Mouse (Mus musculus): ENCODE measurements at regions not wholly inside any gene's neighbourhood (a gene's known extent, or its start where the extent isn't known, plus 50 kb on each side); places are given as distances from the start of the nearest gene placed in this dataset.

GRCm38 (mm10) chr3:118072363-118072762, 203.6 kb upstream of the Snx7 start:
- H3K9ac ChIP-seq (ENCODE audit: low read depth, low read length): no peak overlapping the region
- 91% methylated on average over 3 of the region's 3 CpGs for WGBS
- no peaks in the 10 kb centered on the region for H3K9me3 ChIP-seq (ENCODE audit: control insufficient read depth, low read length)
- no peak for ATAC-seq (ENCODE audit: low FRiP score, low TSS enrichment)
- H3K36me3 ChIP-seq (ENCODE audit: control insufficient read depth, insufficient read depth, low read length): no peaks in the 10 kb centered on the region
- no peaks in the 10 kb centered on the region for H3K27me3 ChIP-seq (ENCODE audit: control insufficient read depth, insufficient read depth, low read length)
- H3K4me2 ChIP-seq (replicated peaks; ENCODE audit: low read depth, low read length): no peak overlapping the region
- H3K27ac ChIP-seq (ENCODE audit: low read depth, low read length): no peak overlapping the region
- H3K4me1 ChIP-seq (ENCODE audit: control insufficient read depth, insufficient read depth, low read length): no peaks in the 10 kb centered on the region
- no peak overlapping the region for H3K4me3 ChIP-seq (ENCODE audit: low read length)

DNA sequence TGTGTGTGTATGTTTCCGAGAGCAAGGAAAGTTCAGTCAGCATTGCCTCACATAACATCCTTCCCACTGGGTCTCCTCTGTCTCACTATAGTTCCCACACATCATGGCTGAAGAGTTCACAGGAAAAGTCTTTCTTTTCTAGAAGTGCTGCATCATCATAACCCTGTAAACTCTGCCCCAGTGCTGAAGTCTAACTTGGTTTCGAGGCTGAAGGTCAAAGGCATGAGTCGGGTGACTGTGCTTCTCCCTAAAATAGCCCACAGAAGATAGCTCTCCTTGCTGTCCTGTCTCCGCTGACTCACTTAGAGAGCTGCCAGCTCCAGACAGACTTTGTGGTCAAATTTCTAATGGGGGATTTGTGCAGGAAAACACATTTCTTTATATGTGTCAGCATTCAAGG, 201.4 kb upstream of the Snx7 start:
- WGBS: 73% methylated on average over 4 of the region's 4 CpGs
- no peak overlapping the region for H3K9ac ChIP-seq (ENCODE audit: low read depth, low read length)
- H3K27ac ChIP-seq (ENCODE audit: low read depth, low read length): no peak overlapping the region
- no peaks in the 10 kb centered on the region for H3K27me3 ChIP-seq (ENCODE audit: control insufficient read depth, insufficient read depth, low read length)
- no peaks in the 10 kb centered on the region for H3K9me3 ChIP-seq (ENCODE audit: control insufficient read depth, low read length)
- no peak overlapping the region for H3K4me3 ChIP-seq (ENCODE audit: low read length)
- H3K4me2 ChIP-seq (replicated peaks; ENCODE audit: low read depth, low read length): no peak overlapping the region
- H3K4me1 ChIP-seq (ENCODE audit: control insufficient read depth, insufficient read depth, low read length): no peaks in the 10 kb centered on the region
- no peak for ATAC-seq (ENCODE audit: low FRiP score, low TSS enrichment)
- no peaks in the 10 kb centered on the region for H3K36me3 ChIP-seq (ENCODE audit: control insufficient read depth, insufficient read depth, low read length)

DNA sequence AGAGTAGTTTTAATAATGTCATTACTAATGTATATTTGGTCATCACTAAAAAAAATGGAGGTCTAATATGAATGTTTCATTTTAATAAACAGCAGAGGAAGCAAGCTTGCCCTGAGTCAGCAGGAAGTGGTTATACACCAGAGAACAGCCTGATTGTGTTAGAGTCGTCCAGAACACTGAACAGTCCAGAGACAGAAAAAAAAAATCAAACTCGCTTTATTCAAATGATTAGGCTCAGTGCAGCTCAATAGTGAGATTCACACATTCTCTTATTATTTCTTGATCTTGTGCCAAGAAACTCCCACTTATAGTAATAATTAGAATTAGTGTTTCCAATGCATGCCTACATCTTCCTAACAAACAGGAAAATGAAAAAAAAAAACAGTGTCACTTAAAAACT, 194.9 kb upstream of the Snx7 start:
- Histone ChIP-seq H3K27me3 (ENCODE audit: control insufficient read depth, insufficient read depth, low read length) (no peaks in the 10 kb centered on the region), H3K9ac (ENCODE audit: low read depth, low read length) (no peak overlapping the region), H3K36me3 (ENCODE audit: control insufficient read depth, insufficient read depth, low read length) (no peaks in the 10 kb centered on the region), H3K27ac (ENCODE audit: low read depth, low read length) (no peak overlapping the region), H3K4me2 (replicated peaks; ENCODE audit: low read depth, low read length) (no peak overlapping the region), H3K4me1 (ENCODE audit: control insufficient read depth, insufficient read depth, low read length) (no peaks in the 10 kb centered on the region), H3K4me3 (ENCODE audit: low read length) (no peak overlapping the region), H3K9me3 (ENCODE audit: control insufficient read depth, low read length) (no peaks in the 10 kb centered on the region)
- 44% methylated on average over 2 of the region's 2 CpGs for WGBS
- ATAC-seq (ENCODE audit: low FRiP score, low TSS enrichment): no peak

- H3K9ac ChIP-seq (ENCODE audit: low read depth, low read length): no peak overlapping the region
- no peak for ATAC-seq (ENCODE audit: low FRiP score, low TSS enrichment)
- 97% methylated on average over 1 of the region's 1 CpGs for WGBS
Observed at GRCm38 (mm10) chr3:118062569-118062968, 193.8 kb upstream of the Snx7 start.

GRCm38 (mm10) chr3:118047016-118047415, 178.3 kb upstream of the Snx7 start:
- Histone ChIP-seq H3K9me3 (ENCODE audit: control insufficient read depth, low read length) (no peaks in the 10 kb centered on the region), H3K4me1 (ENCODE audit: control insufficient read depth, insufficient read depth, low read length) (no peaks in the 10 kb centered on the region), H3K4me3 (ENCODE audit: low read length) (no peak overlapping the region), H3K4me2 (replicated peaks; ENCODE audit: low read depth, low read length) (no peak overlapping the region), H3K9ac (ENCODE audit: low read depth, low read length) (no peak overlapping the region), H3K27ac (ENCODE audit: low read depth, low read length) (no peak overlapping the region), H3K27me3 (ENCODE audit: control insufficient read depth, insufficient read depth, low read length) (no peaks in the 10 kb centered on the region), H3K36me3 (ENCODE audit: control insufficient read depth, insufficient read depth, low read length) (no peaks in the 10 kb centered on the region)
- no peak for ATAC-seq (ENCODE audit: low FRiP score, low TSS enrichment)
- 56% methylated on average over 11 of the region's 11 CpGs for WGBS

More at GRCm38 (mm10) chr3:118062569-118062968, 193.8 kb upstream of the Snx7 start:
- H3K4me2 ChIP-seq (replicated peaks; ENCODE audit: low read depth, low read length): no peak overlapping the region
- no peaks in the 10 kb centered on the region for H3K36me3 ChIP-seq (ENCODE audit: control insufficient read depth, insufficient read depth, low read length)
- no peak overlapping the region for H3K27ac ChIP-seq (ENCODE audit: low read depth, low read length)
- no peaks in the 10 kb centered on the region for H3K27me3 ChIP-seq (ENCODE audit: control insufficient read depth, insufficient read depth, low read length)
- H3K9me3 ChIP-seq (ENCODE audit: control insufficient read depth, low read length): no peaks in the 10 kb centered on the region
- H3K4me1 ChIP-seq (ENCODE audit: control insufficient read depth, insufficient read depth, low read length): no peaks in the 10 kb centered on the region
- no peak overlapping the region for H3K4me3 ChIP-seq (ENCODE audit: low read length)

GRCm38 (mm10) chr3:118046536-118046935, 177.8 kb upstream of the Snx7 start:
- H3K4me3 ChIP-seq (ENCODE audit: low read length): no peak overlapping the region
- no peaks in the 10 kb centered on the region for H3K4me1 ChIP-seq (ENCODE audit: control insufficient read depth, insufficient read depth, low read length)
- H3K27ac ChIP-seq (ENCODE audit: low read depth, low read length): no peak overlapping the region
- ATAC-seq (ENCODE audit: low FRiP score, low TSS enrichment): no peak
- no peaks in the 10 kb centered on the region for H3K27me3 ChIP-seq (ENCODE audit: control insufficient read depth, insufficient read depth, low read length)
- no peak overlapping the region for H3K4me2 ChIP-seq (replicated peaks; ENCODE audit: low read depth, low read length)
- no peaks in the 10 kb centered on the region for H3K9me3 ChIP-seq (ENCODE audit: control insufficient read depth, low read length)
- no peak overlapping the region for H3K9ac ChIP-seq (ENCODE audit: low read depth, low read length)
- WGBS: 35% methylated on average over 11 of the region's 11 CpGs
- H3K36me3 ChIP-seq (ENCODE audit: control insufficient read depth, insufficient read depth, low read length): no peaks in the 10 kb centered on the region

DNA sequence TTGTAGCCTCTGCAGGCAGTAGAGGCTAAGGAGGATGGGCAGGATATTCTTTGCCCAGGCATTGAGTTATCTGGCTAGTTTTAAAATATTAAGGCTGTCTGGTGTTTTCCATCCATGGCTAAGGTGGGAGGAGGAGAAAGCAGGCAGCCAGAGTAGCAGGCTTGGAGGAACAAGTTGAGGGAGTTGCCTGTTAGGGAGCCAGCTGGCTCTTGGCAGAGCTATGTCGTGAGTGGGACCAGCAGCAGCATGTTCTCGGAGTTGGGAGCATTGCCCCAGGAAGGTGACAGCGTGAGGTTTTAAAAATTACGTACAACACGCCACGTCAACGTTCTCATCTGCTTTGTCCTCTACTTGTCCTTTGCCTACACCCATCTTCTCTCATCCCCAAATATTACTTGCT, 167.8 kb upstream of the Snx7 start:
- no peak overlapping the region for H3K9ac ChIP-seq (ENCODE audit: low read depth, low read length)
- 83% methylated on average over 7 of the region's 7 CpGs for WGBS
- H3K4me2 ChIP-seq (replicated peaks; ENCODE audit: low read depth, low read length): no peak overlapping the region
- no peaks in the 10 kb centered on the region for H3K27me3 ChIP-seq (ENCODE audit: control insufficient read depth, insufficient read depth, low read length)
- H3K9me3 ChIP-seq (ENCODE audit: control insufficient read depth, low read length): no peaks in the 10 kb centered on the region
- no peak for ATAC-seq (ENCODE audit: low FRiP score, low TSS enrichment)
- H3K4me3 ChIP-seq (ENCODE audit: low read length): no peak overlapping the region
- H3K36me3 ChIP-seq (ENCODE audit: control insufficient read depth, insufficient read depth, low read length): no peaks in the 10 kb centered on the region
- H3K4me1 ChIP-seq (ENCODE audit: control insufficient read depth, insufficient read depth, low read length): no peaks in the 10 kb centered on the region
- no peak overlapping the region for H3K27ac ChIP-seq (ENCODE audit: low read depth, low read length)

DNA sequence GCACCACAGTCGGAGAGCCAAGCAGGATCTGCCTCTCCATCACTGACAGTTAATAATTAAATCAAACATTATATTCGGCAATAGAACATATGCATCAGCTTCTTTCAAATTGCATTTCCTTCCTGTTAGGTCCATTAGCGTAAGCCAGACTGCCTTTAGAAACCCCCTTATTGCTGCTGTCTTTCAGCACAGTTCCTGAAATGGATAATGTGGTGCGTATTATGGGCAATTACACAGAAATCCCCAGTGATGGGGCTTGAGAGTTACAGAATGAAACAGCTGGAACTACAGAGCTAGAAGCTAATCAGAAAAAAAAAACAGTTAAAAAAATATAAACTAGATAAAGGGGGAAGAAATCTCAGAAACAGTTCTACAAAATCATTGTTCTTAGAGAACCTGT, 126.7 kb upstream of the Snx7 start:
- H3K27ac ChIP-seq (ENCODE audit: low read depth, low read length): no peak overlapping the region
- H3K4me2 ChIP-seq (replicated peaks; ENCODE audit: low read depth, low read length): no peak overlapping the region
- 61% methylated on average over 4 of the region's 4 CpGs for WGBS
- H3K9me3 ChIP-seq (ENCODE audit: control insufficient read depth, low read length): no peaks in the 10 kb centered on the region
- H3K9ac ChIP-seq (ENCODE audit: low read depth, low read length): no peak overlapping the region
- no peak overlapping the region for H3K4me3 ChIP-seq (ENCODE audit: low read length)
- H3K4me1 ChIP-seq (ENCODE audit: control insufficient read depth, insufficient read depth, low read length): no peaks in the 10 kb centered on the region
- no peaks in the 10 kb centered on the region for H3K36me3 ChIP-seq (ENCODE audit: control insufficient read depth, insufficient read depth, low read length)
- H3K27me3 ChIP-seq (ENCODE audit: control insufficient read depth, insufficient read depth, low read length): no peaks in the 10 kb centered on the region
- no peak for ATAC-seq (ENCODE audit: low FRiP score, low TSS enrichment)

DNA sequence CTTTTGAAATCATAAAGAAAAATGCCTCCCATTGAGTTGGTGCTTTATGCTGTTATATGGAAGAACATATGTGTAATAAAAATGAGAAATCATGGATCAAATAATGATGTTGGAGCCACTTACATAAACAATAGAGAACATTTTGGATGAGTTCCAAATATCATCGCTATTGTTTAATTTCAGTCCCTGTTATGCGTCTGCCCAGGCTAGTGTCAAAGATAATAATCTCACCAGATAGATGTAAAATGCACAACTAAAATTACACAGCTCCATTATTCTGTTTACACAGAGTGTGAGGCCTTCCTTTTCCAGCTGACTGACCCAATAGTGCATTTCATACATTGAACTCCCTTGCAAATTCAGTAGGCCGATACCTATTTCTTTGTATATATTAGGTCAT, 125.4 kb upstream of the Snx7 start:
- H3K27ac ChIP-seq (ENCODE audit: low read depth, low read length): no peak overlapping the region
- 71% methylated on average over 3 of the region's 3 CpGs for WGBS
- no peak overlapping the region for H3K9ac ChIP-seq (ENCODE audit: low read depth, low read length)
- no peak for ATAC-seq (ENCODE audit: low FRiP score, low TSS enrichment)
- no peaks in the 10 kb centered on the region for H3K4me1 ChIP-seq (ENCODE audit: control insufficient read depth, insufficient read depth, low read length)
- no peak overlapping the region for H3K4me3 ChIP-seq (ENCODE audit: low read length)
- H3K4me2 ChIP-seq (replicated peaks; ENCODE audit: low read depth, low read length): no peak overlapping the region
- no peaks in the 10 kb centered on the region for H3K9me3 ChIP-seq (ENCODE audit: control insufficient read depth, low read length)
- H3K36me3 ChIP-seq (ENCODE audit: control insufficient read depth, insufficient read depth, low read length): no peaks in the 10 kb centered on the region
- no peaks in the 10 kb centered on the region for H3K27me3 ChIP-seq (ENCODE audit: control insufficient read depth, insufficient read depth, low read length)

DNA sequence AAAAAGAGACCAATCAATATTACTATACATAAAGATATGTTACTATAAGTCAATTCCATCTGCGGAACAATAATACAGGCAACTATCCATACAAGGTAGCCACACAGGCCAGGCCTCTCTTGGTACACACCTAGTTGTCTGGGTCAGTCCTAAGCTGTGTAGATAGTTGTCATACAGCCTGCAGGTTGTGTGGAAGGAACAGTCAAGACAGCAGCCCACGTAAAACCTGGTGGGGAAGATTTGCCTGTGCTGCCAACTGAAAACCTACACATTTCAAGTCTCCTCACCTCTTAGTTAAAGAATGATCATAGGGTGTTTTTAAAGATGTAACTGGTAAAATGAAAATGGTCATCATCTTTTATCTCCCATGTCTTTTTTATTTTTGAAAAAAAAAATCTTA, 121.8 kb upstream of the Snx7 start:
- Histone ChIP-seq H3K27ac (ENCODE audit: low read depth, low read length) (no peak overlapping the region), H3K4me3 (ENCODE audit: low read length) (no peak overlapping the region), H3K4me1 (ENCODE audit: control insufficient read depth, insufficient read depth, low read length) (no peaks in the 10 kb centered on the region), H3K27me3 (ENCODE audit: control insufficient read depth, insufficient read depth, low read length) (no peaks in the 10 kb centered on the region), H3K4me2 (replicated peaks; ENCODE audit: low read depth, low read length) (no peak overlapping the region), H3K9me3 (ENCODE audit: control insufficient read depth, low read length) (no peaks in the 10 kb centered on the region), H3K9ac (ENCODE audit: low read depth, low read length) (no peak overlapping the region), H3K36me3 (ENCODE audit: control insufficient read depth, insufficient read depth, low read length) (no peaks in the 10 kb centered on the region)
- WGBS: 94% methylated on average over 2 of the region's 2 CpGs
- no peak for ATAC-seq (ENCODE audit: low FRiP score, low TSS enrichment)

All from kidney, embryonic 14.5 days (tissue).